In genomic region chr1:153023018-153023417, GRCm38 (mm10) we compare ENCODE assay signal across 27 mouse cellular contexts.
"Had no signal": no experiment of that assay in that cellular context is flagged by ENCODE, and none has a peak within 500 bp of the region (broad histone marks: within the 10 kb centered on the region; RNA-seq: fewer than 3 reads in every experiment).

No protein-coding gene starts in this region.

- DNase-seq: liver; liver, embryonic 13.5 days; liver, postnatal 0 days; lung, adult 18-20 months; lung, adult 2 months; lung, embryonic 14.5 days; lung, postnatal 10 days; lung, postnatal 14 days; lung, postnatal 36 days; lung, postnatal 4 days; midbrain, embryonic 14.5 days had no signal

- H3K27me3 ChIP-seq: limb, embryonic 12.5 days; limb, embryonic 13.5 days; limb, embryonic 15.5 days; liver, embryonic 12.5 days; liver, embryonic 13.5 days; liver, embryonic 15.5 days; lung, embryonic 15.5 days; megakaryocyte, embryonic 14.5 days; midbrain, embryonic 15.5 days; neural tube, embryonic 12.5 days had no signal

- H3K27ac ChIP-seq: limb, embryonic 10.5 days; limb, embryonic 12.5 days; limb, embryonic 13.5 days; limb, embryonic 15.5 days; liver, embryonic 12.5 days; liver, embryonic 13.5 days; liver, embryonic 14.5 days; liver, embryonic 15.5 days; lung, embryonic 15.5 days; macrophage; midbrain, embryonic 10.5 days; midbrain, embryonic 12.5 days; midbrain, embryonic 13.5 days; midbrain, embryonic 15.5 days; neural tube, embryonic 12.5 days had no signal

- H3K4me1 ChIP-seq: limb, embryonic 10.5 days; limb, embryonic 13.5 days; lung, embryonic 15.5 days; megakaryocyte, embryonic 14.5 days; neural tube, embryonic 12.5 days had no signal

- H3K9me3 ChIP-seq: limb, embryonic 10.5 days; limb, embryonic 12.5 days; limb, embryonic 13.5 days; limb, embryonic 15.5 days; liver, embryonic 12.5 days; liver, embryonic 13.5 days; liver, embryonic 15.5 days; lung, embryonic 15.5 days; megakaryocyte, embryonic 14.5 days; midbrain, embryonic 10.5 days; midbrain, embryonic 12.5 days; midbrain, embryonic 13.5 days; midbrain, embryonic 15.5 days; neural tube, embryonic 12.5 days had no signal

- H3K9ac ChIP-seq: limb, embryonic 12.5 days; limb, embryonic 13.5 days; limb, embryonic 15.5 days; liver, embryonic 12.5 days; liver, embryonic 13.5 days; liver, embryonic 14.5 days; liver, embryonic 15.5 days; liver, postnatal 0 days; lung, embryonic 14.5 days; lung, embryonic 15.5 days; midbrain, embryonic 12.5 days; midbrain, embryonic 13.5 days; midbrain, embryonic 15.5 days; neural tube, embryonic 12.5 days had no signal

- H3K36me3 ChIP-seq: limb, embryonic 10.5 days; limb, embryonic 12.5 days; limb, embryonic 13.5 days; limb, embryonic 15.5 days; liver, embryonic 12.5 days; liver, embryonic 13.5 days; liver, embryonic 15.5 days; lung, embryonic 15.5 days; midbrain, embryonic 10.5 days; midbrain, embryonic 12.5 days; midbrain, embryonic 13.5 days; midbrain, embryonic 15.5 days; neural tube, embryonic 12.5 days had no signal

- H3K4me3 ChIP-seq: limb, embryonic 10.5 days; limb, embryonic 12.5 days; limb, embryonic 13.5 days; limb, embryonic 15.5 days; liver, embryonic 12.5 days; liver, embryonic 13.5 days; liver, embryonic 15.5 days; lung, embryonic 15.5 days; megakaryocyte, embryonic 14.5 days; midbrain, embryonic 10.5 days; midbrain, embryonic 12.5 days; midbrain, embryonic 13.5 days; midbrain, embryonic 15.5 days; myocyte; neural tube, embryonic 12.5 days had no signal
